Mouse (Mus musculus): ENCODE data around the gene Hbq1b. TPM values are rescaled to one million over a fixed set of nuclear protein-coding genes. Genes with fewer than 3 reads are reported as not detected.

Gene Hbq1b
- total RNA-seq, 2 experiments from 2014 or later: 2.3 TPM; not detected in 1

DNA sequence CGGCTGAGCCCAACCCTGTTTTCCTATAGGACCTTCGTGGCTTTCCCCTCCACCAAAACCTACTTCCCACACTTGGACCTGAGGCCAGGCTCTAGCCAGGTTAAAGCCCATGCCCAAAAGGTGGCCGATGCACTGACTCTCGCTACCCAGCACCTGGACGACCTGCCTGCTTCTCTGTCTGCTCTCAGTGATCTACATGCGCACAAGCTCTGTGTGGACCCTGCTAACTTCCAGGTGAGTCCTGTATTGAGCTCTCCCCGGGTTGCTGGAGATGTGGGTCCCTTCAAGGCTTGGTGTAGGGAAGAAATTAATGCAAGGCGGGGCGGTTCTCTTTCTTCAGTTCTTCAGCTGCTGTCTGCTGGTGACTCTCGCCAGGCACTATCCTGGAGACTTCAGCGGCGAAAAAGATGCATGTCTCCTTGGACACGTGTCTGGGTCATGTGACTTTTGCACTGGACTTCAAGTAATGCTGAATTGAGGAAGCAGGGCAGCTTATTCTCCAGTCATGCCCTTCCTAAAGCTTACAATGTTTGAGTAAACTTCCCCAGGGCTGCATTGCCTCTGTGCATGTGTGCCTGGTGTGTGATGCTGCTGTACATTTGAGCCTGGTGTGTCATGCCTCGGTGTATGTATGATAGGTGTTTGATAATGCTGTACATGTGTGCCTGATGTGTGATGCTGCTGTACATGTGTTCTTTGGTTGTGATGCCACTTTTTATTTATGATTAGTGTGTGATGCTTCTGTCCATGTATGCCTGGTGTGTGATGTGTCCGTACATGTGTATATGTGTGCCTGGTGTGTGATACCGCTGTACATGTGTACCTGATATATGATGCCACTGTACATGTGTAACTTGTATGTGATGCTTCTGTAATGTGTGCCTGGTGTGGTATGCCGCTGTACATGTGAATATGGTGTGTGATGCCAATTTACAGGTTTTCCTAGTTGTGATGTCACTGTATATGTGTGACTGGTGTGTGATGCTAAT lies 13.8 kb downstream of the Hbq1b start:
- DNase-seq: no peak

DNA sequence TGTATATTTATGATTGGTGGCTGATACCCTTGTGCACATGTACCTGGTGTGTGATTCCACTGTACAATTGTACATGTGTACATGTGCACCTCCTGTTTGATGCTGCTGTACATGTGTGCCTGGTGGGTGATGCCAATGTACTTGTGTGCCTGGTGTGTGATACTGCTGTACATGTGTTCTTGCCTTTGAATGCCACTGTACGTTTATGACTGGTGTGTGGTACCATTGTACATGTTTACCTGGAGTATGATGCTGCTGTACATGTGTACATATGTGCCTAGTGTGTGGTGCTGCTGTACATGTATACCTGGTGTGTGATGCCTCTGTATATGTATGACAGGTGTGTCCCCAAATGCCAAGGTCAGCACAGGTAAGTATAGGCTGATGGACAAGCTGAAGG lies 14.7 kb downstream of the Hbq1b start:
- no peak for DNase-seq

DNA sequence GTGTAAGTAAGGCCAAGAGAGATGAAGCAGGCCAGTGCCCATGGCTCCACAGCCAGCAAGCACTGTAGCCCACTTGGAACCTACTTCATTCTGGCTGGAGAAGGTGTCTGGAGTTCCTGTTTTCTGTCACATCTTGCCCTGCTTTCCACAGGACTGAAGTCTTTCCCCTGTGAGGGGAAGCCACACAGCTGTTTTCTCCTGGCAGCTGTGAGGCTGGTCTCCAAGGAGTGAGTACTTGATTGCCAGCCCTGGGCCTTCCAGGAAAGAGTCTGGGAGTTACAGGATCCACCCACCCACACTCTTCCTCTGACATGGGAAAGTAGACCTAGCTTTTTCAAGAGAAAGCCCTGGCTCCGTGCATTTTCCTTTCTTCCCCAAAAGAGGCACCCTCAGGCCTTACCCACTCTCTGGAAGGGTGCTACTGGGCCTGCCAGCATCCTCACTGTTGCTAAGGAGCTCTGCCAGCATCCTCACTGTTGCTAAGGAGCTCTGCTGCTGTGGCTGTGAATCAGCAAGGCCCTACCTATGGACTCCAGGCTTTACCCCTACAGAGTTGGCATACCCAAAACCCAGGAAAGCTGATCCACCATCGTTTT lies 16.2 kb downstream of the Hbq1b start:
- peak; percentile 25 to 34 for DNase-seq

DNA sequence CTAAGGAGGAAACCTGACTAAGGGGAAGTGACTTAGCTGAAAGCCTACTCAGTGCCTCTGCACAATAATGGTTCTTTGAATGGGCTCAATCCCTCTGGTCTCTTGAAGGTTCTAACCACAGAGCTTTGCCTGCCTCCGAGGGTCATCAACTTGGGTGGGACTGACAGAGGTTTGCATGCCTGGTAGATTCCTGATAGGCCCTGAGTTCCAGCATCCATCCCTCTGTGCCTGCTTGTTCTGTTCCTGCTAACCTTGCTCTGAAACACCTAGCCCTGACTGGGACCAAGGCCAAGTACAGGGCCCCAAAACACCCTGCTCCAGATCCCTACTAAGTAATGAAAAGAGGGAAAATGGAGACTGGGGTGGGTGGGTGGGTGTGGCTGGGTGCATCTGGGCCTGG lies 16.7 kb downstream of the Hbq1b start:
- DNase-seq: no peak

GRCm38 (mm10) chr11:32307006-32307405 lies 20.2 kb downstream of the Hbq1b start:
- no peak for DNase-seq

GRCm38 (mm10) chr11:32309446-32309845 lies 22.7 kb downstream of the Hbq1b start:
- no peak for DNase-seq

DNA sequence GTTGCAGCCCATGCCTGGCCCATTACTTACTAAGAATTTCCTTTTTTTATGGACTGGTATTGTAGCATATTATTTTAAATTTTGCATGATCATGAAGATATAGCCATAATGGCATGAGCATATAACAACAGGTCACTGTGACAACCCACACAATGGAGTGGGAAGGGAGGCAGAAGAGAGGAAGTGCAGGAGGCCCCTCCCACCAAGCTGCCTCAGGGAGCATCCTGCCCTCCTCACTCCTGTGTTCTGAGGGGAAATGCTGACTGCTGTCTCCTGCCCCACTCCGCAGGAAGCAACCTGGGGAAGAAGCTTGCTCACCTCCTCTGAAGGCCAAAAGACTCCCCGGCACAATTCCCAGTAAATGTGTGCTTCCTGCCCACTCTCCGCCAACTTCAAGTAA lies 23.2 kb downstream of the Hbq1b start:
- DNase-seq: no peak

- DNase-seq: no peak
These were observed 29.2 kb downstream of the Hbq1b start for GRCm38 (mm10) chr11:32316009-32316408.

DNA sequence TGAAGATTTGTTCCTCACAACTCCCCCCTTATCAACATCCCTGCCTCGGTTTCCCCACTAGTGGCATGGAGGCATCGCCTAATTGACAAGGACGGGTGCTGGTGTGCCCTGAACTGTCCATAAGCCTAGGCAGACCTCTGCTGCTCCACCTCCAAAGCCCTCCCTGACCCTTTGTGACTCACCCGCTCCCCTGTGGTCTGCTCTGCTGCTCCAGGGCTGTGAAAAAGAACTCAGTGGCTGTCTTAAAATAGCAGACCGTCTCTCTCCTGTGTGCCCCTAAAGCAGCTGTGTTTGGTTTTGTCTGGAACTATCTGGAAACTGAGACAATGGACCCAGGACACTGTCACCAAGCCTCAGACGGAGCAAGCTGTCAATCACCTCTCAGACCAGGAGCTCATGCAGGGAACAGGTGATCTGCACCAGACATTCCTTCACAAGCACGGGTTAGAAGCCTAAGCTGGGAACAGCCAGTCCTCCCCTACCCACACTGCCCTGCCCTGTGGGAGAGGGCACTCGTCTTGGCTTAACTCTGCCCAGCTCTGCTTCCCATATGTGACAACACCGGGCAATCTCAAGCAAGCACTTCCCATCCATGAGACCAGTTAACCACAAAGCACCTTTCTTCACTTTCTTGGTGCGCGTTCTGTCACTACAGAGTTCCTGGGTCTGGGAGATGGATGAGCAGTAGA lies 33.9 kb downstream of the Hbq1b start:
- DNase-seq: no peak

DNA sequence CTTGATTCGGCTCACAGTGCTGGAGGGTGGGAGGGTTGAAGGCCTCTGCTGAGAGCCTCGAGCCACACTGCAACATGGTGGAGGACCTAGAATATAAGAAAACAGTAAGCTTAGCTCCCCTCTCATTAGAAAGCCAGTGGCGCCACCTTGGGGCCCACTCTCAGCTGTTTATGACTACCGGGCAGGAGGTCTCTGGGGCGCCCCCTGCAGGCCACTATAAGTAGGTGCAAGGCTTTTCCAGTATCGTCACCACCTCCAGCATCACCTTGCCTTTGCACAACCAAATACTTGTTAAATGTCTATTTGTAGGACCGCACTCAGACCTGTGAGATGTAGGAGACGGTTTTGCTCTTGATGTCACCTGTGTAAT lies 34.4 kb downstream of the Hbq1b start:
- DNase-seq: peak in 1 of 2 experiments; percentile 45

- peak; percentile 76 to 79 for DNase-seq
These were observed 37.8 kb downstream of the Hbq1b start for GRCm38 (mm10) chr11:32324609-32325008.

- DNase-seq: no peak
These were observed 44.3 kb downstream of the Hbq1b start for GRCm38 (mm10) chr11:32331075-32331474.

- no peak for DNase-seq
These were observed 45.1 kb downstream of the Hbq1b start for GRCm38 (mm10) chr11:32331861-32332260.

GRCm38 (mm10) chr11:32333235-32333634 lies 46.5 kb downstream of the Hbq1b start:
- DNase-seq: no peak

- DNase-seq: no peak
These were observed 49.7 kb downstream of the Hbq1b start for GRCm38 (mm10) chr11:32336435-32336907.

Other genes with a start within 250 kb of the Hbq1b start
- gene Il9r, start 86.7 kb upstream of the Hbq1b start, total RNA-seq (2021): not detected
- gene Snrnp25, start 81.5 kb upstream of the Hbq1b start, total RNA-seq (2021): 10 to 100 TPM; 18.0 to 19.0 TPM
- gene Rhbdf1, start 64.7 kb upstream of the Hbq1b start, total RNA-seq (2021): 10 to 100 TPM; 13.4 to 16.5 TPM
- gene Mpg, start 60.5 kb upstream of the Hbq1b start, total RNA-seq (2021): 10 to 100 TPM; 16.8 to 17.0 TPM
- 10 to 100 TPM; 47.3 to 61.2 TPM for gene Nprl3, start 19.3 kb upstream of the Hbq1b start, total RNA-seq (2021)
- not detected for gene Hba-x, start 10.6 kb upstream of the Hbq1b start, total RNA-seq (2021)
- gene Hba-a1, start 3.5 kb upstream of the Hbq1b start, total RNA-seq (2021): 100 to 1,000 TPM; 243 to 385 TPM
- gene Hba-a2, start 9.5 kb downstream of the Hbq1b start, total RNA-seq (2021): 100 to 1,000 TPM; 192 to 362 TPM
- gene Hbq1a, start 13.1 kb downstream of the Hbq1b start, total RNA-seq (2021): 1 to 10 TPM in 1 of 2 experiments, not detected in 1; 1.4 TPM
- gene Sh3pxd2b, start 60.9 kb downstream of the Hbq1b start, total RNA-seq (2021): 10 to 100 TPM; 10.5 to 12.6 TPM
- gene Ubtd2, start 168.4 kb downstream of the Hbq1b start, total RNA-seq (2021): 10 to 100 TPM; 34.7 to 34.9 TPM
- 1 to 10 TPM; 2.2 to 2.5 TPM for gene Efcab9, start 245.1 kb downstream of the Hbq1b start, total RNA-seq (2021)
- gene Stk10, start 246.3 kb downstream of the Hbq1b start, total RNA-seq (2021): 1 to 10 TPM; 8.3 to 8.7 TPM